Mouse (Mus musculus): ENCODE data around the gene Mt2. TPM values are rescaled to one million over a fixed set of nuclear protein-coding genes. Genes with fewer than 3 reads are reported as not detected.
A peak's percentile ranks its signal among the peaks of the same experiment; 100 is the strongest.

The Mt2 gene
- total and polyA plus RNA-seq, 3 experiments = 4.3 to 212 (median 54.4) TPM

- Histone ChIP-seq H3K4me1 (ENCODE audit: control insufficient read depth in 1 of 2, insufficient read depth in 2 of 2) (peaks cover 0 to 25% of the 10 kb centered on the region in 2 experiments; a peak in 2 of 4 replicates), H3K9ac (ENCODE audit: insufficient read depth, low read depth) (peak overlapping the region; percentile 71), H3K4me3 (replicated peaks in 1 of 3; ENCODE audit: low read depth in 2 of 3, low read length in 2 of 3, poor library complexity in 1 of 3) (peak overlapping the region; percentile 41 to 78 (median 53)), H3K79me2 (replicated peaks; ENCODE audit: control insufficient read depth, extremely low read depth, insufficient read depth, poor library complexity, severe bottlenecking) (peaks cover 4% of the 10 kb centered on the region; the same call in 1 of the 2 replicates), H3K27ac (ENCODE audit: insufficient read depth, low read depth) (peak overlapping the region; percentile 41), H3K36me3 (replicated peaks in 1 of 2; ENCODE audit: control insufficient read depth in 1 of 2, insufficient read depth in 1 of 2, low read length in 1 of 2) (no peaks in the 10 kb centered on the region), H3K4me2 (ENCODE audit: insufficient read depth, low read depth, poor library complexity, severe bottlenecking) (peak overlapping the region; percentile 32; the same call in 1 of the 2 replicates), H3K9me3 (replicated peaks; ENCODE audit: low read length) (peaks cover 2% of the 10 kb centered on the region), H3K27me3 (replicated peaks) (peaks cover 58% of the 10 kb centered on the region)
- dilution Hi-C loops (cut with MboI; ENCODE audit: extremely low pct_ligation_motif_present, extremely low pct_unique_long_range_greater_than_20kb, low sequenced_read_pairs) = no loop called here
- TF ChIP-seq PAX5 (IDR thresholded peaks at IDR 0.05; ENCODE audit: low read length) (no peak), USF1 (IDR thresholded peaks at IDR 0.05; ENCODE audit: low read depth, low read length) (no peak), NELFE (IDR thresholded peaks at IDR 0.05; ENCODE audit: low read depth, low read length) (no peak), ZMIZ1 (IDR thresholded peaks at IDR 0.05; ENCODE audit: low read depth, low read length) (no peak), KAT2A (IDR thresholded peaks at IDR 0.05; ENCODE audit: insufficient replicate concordance, low read length) (no peak), CHD2 (IDR thresholded peaks at IDR 0.05; ENCODE audit: low read length) (no peak), E2F4 (IDR thresholded peaks at IDR 0.05; ENCODE audit: insufficient replicate concordance, low read depth, low read length) (no peak), MAX (IDR thresholded peaks at IDR 0.05; ENCODE audit: low read length) (peak; percentile 43), TCF12 (IDR thresholded peaks at IDR 0.05; ENCODE audit: low read depth, low read length) (no peak), MXI1 (IDR thresholded peaks at IDR 0.05; ENCODE audit: low read depth, low read length) (peak; percentile 80; the same call in 1 of the 2 replicates), JUN (IDR thresholded peaks at IDR 0.05; ENCODE audit: insufficient read depth, low read depth, low read length) (no peak), ZC3H11A (IDR thresholded peaks at IDR 0.05; ENCODE audit: low read depth, low read length) (no peak), TBP (conservative IDR thresholded peaks at IDR 0.05; ENCODE audit: low read depth, low read length) (no peak), UBTF (IDR thresholded peaks at IDR 0.05; ENCODE audit: low read depth, low read length) (no peak), JUND (conservative IDR thresholded peaks at IDR 0.05; ENCODE audit: low read depth, low read length) (no peak), EP300 (IDR thresholded peaks at IDR 0.05; ENCODE audit: low read length) (no peak), BHLHE40 (IDR thresholded peaks at IDR 0.05; ENCODE audit: low read depth, low read length) (peak; percentile 77), ZNF384 (IDR thresholded peaks at IDR 0.05; ENCODE audit: low read depth, low read length) (no peak), ETS1 (conservative IDR thresholded peaks at IDR 0.05; ENCODE audit: low read depth, low read length) (no peak), CTCF (conservative IDR thresholded peaks at IDR 0.05 in 1 of 2, IDR thresholded peaks at IDR 0.05 in 1 of 2; ENCODE audit: low read depth in 2 of 2, low read length in 2 of 2) (no peak), USF2 (conservative IDR thresholded peaks at IDR 0.05; ENCODE audit: low read depth, low read length) (no peak), HCFC1 (IDR thresholded peaks at IDR 0.05; ENCODE audit: low read depth, low read length) (no peak)
- DNase-seq (ENCODE audit: extremely low read depth) = no peak
- in situ Hi-C loops (cut with MboI; ENCODE audit: low pct_ligation_motif_present, low pct_unique_long_range_greater_than_20kb, low sequenced_read_pairs) = loop anchor here (25.0 kb wide), 1 partner anchor 493 kb away; no protein-coding TSS in a partner anchor
Measured at GRCm38 (mm10) chr8:94179713-94180560, 7.5 kb downstream of the Mt2 start.
